Mouse (Mus musculus) pancreas, adult 10 weeks (tissue): ENCODE data around the gene Prl3d1. TPM values are rescaled to one million over a fixed set of nuclear protein-coding genes. Genes with fewer than 3 reads are reported as not detected.

Experiments used
- polyA plus RNA-seq: library from polyadenylated mRNA; stranded (reverse); fragments of 350-450 nt; fragmentation: Illumina TruSeq; extraction: RNeasy Lipid Tissue Mini Kit (QIAGEN cat#74804); gene quantifications from one replicate; pipeline ENCODE4 v1.2.3, GENCODE M21; 2015; ENCODE audit warnings: low read depth, low replicate concordance; ENCODE audit not compliant: insufficient read depth

Prl3d1 gene
- polyA plus RNA-seq, result not detected

GRCm38 (mm10) chr13:27093890-27094289 lies at the start of gene Prl3d1:
Gene Prl3d1, plus strand, starts transcription at chr13:27094190.

GRCm38 (mm10) chr13:27057270-27057669 lies 36.7 kb upstream of the Prl3d1 start, which contains the start of gene Prl:
Gene Prl, plus strand, starts transcription at chr13:27057570.

GRCm38 (mm10) chr13:27121398-27121797 lies 27.4 kb downstream of the Prl3d1 start, which contains the start of gene Prl3d2:
Gene Prl3d2, plus strand, starts transcription at chr13:27121698.

Other genes with a start within 250 kb of the Prl3d1 start
- gene Prl, start 36.6 kb upstream of the Prl3d1 start, polyA plus RNA-seq, result not detected
- not detected for gene Prl3d2, start 27.5 kb downstream of the Prl3d1 start, polyA plus RNA-seq
- not detected for gene Prl3d3, start 62.6 kb downstream of the Prl3d1 start, polyA plus RNA-seq
- gene Prl3c1, start 102.5 kb downstream of the Prl3d1 start, polyA plus RNA-seq, result not detected
- not detected for gene Prl3b1, start 147.7 kb downstream of the Prl3d1 start, polyA plus RNA-seq
- not detected for gene Prl3a1, start 165.2 kb downstream of the Prl3d1 start, polyA plus RNA-seq
- not detected for gene Prl6a1, start 218.4 kb downstream of the Prl3d1 start, polyA plus RNA-seq